Mouse (Mus musculus): ENCODE data around the gene Olfr1174-ps. TPM values are rescaled to one million over a fixed set of nuclear protein-coding genes. Genes with fewer than 3 reads are reported as not detected.

The Olfr1174-ps gene
- not detected in 2 replicates for polyA plus RNA-seq (2014; fragmentation: Nextera tagmentation; extraction: Ambion mirVana)

GRCm38 (mm10) chr2:88315035-88315434 is at the start of gene Olfr1174-ps:
Gene Olfr1174-ps, minus strand, starts transcription at chr2:88315135.
- ATAC-seq (ENCODE audit: low read depth): no peak

GRCm38 (mm10) chr2:88356304-88356703 is 41.4 kb upstream of the Olfr1174-ps start:
- H3K4me2 ChIP-seq (ENCODE audit: low read depth, low read length): no peak overlapping the region
- H3K27ac ChIP-seq (ENCODE audit: low read depth, low read length): no peak overlapping the region
- ATAC-seq (ENCODE audit: low read depth): peak; percentile 54
- no peaks in the 10 kb centered on the region for H3K27me3 ChIP-seq (ENCODE audit: control insufficient read depth, insufficient read depth, low read length)
- no peaks in the 10 kb centered on the region for H3K36me3 ChIP-seq (ENCODE audit: control insufficient read depth, insufficient read depth, low read length)
- H3K9ac ChIP-seq (replicated peaks; ENCODE audit: low read depth, low read length): no peak overlapping the region
- under 1% methylated on average over 2 of the region's 2 CpGs for WGBS
- no peaks in the 10 kb centered on the region for H3K4me1 ChIP-seq (ENCODE audit: control insufficient read depth, insufficient read depth, low read length)
- no peak overlapping the region for H3K4me3 ChIP-seq (ENCODE audit: low read depth, low read length)
- H3K9me3 ChIP-seq (ENCODE audit: control insufficient read depth, low read length): no peaks in the 10 kb centered on the region

More at GRCm38 (mm10) chr2:88315035-88315434, at the start of gene Olfr1174-ps:
- H3K4me3 ChIP-seq (ENCODE audit: low read depth, low read length): no peak within 1 kb of the TSS
- H3K9ac ChIP-seq (replicated peaks; ENCODE audit: low read depth, low read length): no peak within 1 kb of the TSS
- WGBS: 94% methylated on average over 4 of the region's 4 CpGs
- H3K4me1 ChIP-seq (ENCODE audit: control insufficient read depth, insufficient read depth, low read length): no peaks in the 10 kb centered on the region
- H3K27me3 ChIP-seq (ENCODE audit: control insufficient read depth, insufficient read depth, low read length): no peaks in the 10 kb centered on the region
- H3K27ac ChIP-seq (ENCODE audit: low read depth, low read length): no peak within 1 kb of the TSS
- no peaks in the 10 kb centered on the region for H3K36me3 ChIP-seq (ENCODE audit: control insufficient read depth, insufficient read depth, low read length)
- H3K9me3 ChIP-seq (ENCODE audit: control insufficient read depth, low read length): no peaks in the 10 kb centered on the region
- H3K4me2 ChIP-seq (ENCODE audit: low read depth, low read length): no peak within 1 kb of the TSS

GRCm38 (mm10) chr2:88346392-88346791 is 31.5 kb upstream of the Olfr1174-ps start, which contains the start of gene Olfr1177-ps:
Gene Olfr1177-ps, minus strand, starts transcription at chr2:88346492.
- H3K27ac ChIP-seq (ENCODE audit: low read depth, low read length): no peak within 1 kb of the TSS
- no peak within 1 kb of the TSS for H3K4me3 ChIP-seq (ENCODE audit: low read depth, low read length)
- 91% methylated on average over 1 of the region's 1 CpGs for WGBS
- no peak within 1 kb of the TSS for H3K4me2 ChIP-seq (ENCODE audit: low read depth, low read length)
- H3K36me3 ChIP-seq (ENCODE audit: control insufficient read depth, insufficient read depth, low read length): no peaks in the 10 kb centered on the region
- no peaks in the 10 kb centered on the region for H3K4me1 ChIP-seq (ENCODE audit: control insufficient read depth, insufficient read depth, low read length)
- no peaks in the 10 kb centered on the region for H3K27me3 ChIP-seq (ENCODE audit: control insufficient read depth, insufficient read depth, low read length)
- ATAC-seq (ENCODE audit: low read depth): no peak
- no peak within 1 kb of the TSS for H3K9ac ChIP-seq (replicated peaks; ENCODE audit: low read depth, low read length)
- H3K9me3 ChIP-seq (ENCODE audit: control insufficient read depth, low read length): no peaks in the 10 kb centered on the region

GRCm38 (mm10) chr2:88336421-88336820 is 21.5 kb upstream of the Olfr1174-ps start, which contains the start of gene Olfr1176:
Gene Olfr1176, plus strand, starts transcription at chr2:88336721.
- H3K4me1 ChIP-seq (ENCODE audit: control insufficient read depth, insufficient read depth, low read length): no peaks in the 10 kb centered on the region
- H3K9ac ChIP-seq (replicated peaks; ENCODE audit: low read depth, low read length): no peak within 1 kb of the TSS
- H3K27me3 ChIP-seq (ENCODE audit: control insufficient read depth, insufficient read depth, low read length): no peaks in the 10 kb centered on the region
- H3K9me3 ChIP-seq (ENCODE audit: control insufficient read depth, low read length): no peaks in the 10 kb centered on the region
- H3K4me3 ChIP-seq (ENCODE audit: low read depth, low read length): no peak within 1 kb of the TSS
- no peak within 1 kb of the TSS for H3K4me2 ChIP-seq (ENCODE audit: low read depth, low read length)
- 67% methylated on average over 1 of the region's 1 CpGs for WGBS
- ATAC-seq (ENCODE audit: low read depth): no peak
- H3K36me3 ChIP-seq (ENCODE audit: control insufficient read depth, insufficient read depth, low read length): no peaks in the 10 kb centered on the region
- H3K27ac ChIP-seq (ENCODE audit: low read depth, low read length): no peak within 1 kb of the TSS

GRCm38 (mm10) chr2:88327115-88327514 is 12.2 kb upstream of the Olfr1174-ps start, which contains the start of gene Olfr1175-ps:
Gene Olfr1175-ps, minus strand, starts transcription at chr2:88327215.
- no peak for ATAC-seq (ENCODE audit: low read depth)
- no peaks in the 10 kb centered on the region for H3K9me3 ChIP-seq (ENCODE audit: control insufficient read depth, low read length)
- no peaks in the 10 kb centered on the region for H3K36me3 ChIP-seq (ENCODE audit: control insufficient read depth, insufficient read depth, low read length)
- no peaks in the 10 kb centered on the region for H3K27me3 ChIP-seq (ENCODE audit: control insufficient read depth, insufficient read depth, low read length)
- no peaks in the 10 kb centered on the region for H3K4me1 ChIP-seq (ENCODE audit: control insufficient read depth, insufficient read depth, low read length)
- H3K4me2 ChIP-seq (ENCODE audit: low read depth, low read length): no peak within 1 kb of the TSS
- no peak within 1 kb of the TSS for H3K27ac ChIP-seq (ENCODE audit: low read depth, low read length)
- WGBS: 89% methylated on average over 2 of the region's 2 CpGs
- H3K9ac ChIP-seq (replicated peaks; ENCODE audit: low read depth, low read length): no peak within 1 kb of the TSS
- H3K4me3 ChIP-seq (ENCODE audit: low read depth, low read length): no peak within 1 kb of the TSS

GRCm38 (mm10) chr2:88279775-88280174 is 35.2 kb downstream of the Olfr1174-ps start, which contains the start of gene Olfr1173:
Gene Olfr1173, minus strand, starts transcription at chr2:88279875.
- H3K36me3 ChIP-seq (ENCODE audit: control insufficient read depth, insufficient read depth, low read length): no peaks in the 10 kb centered on the region
- no peak within 1 kb of the TSS for H3K27ac ChIP-seq (ENCODE audit: low read depth, low read length)
- no peak within 1 kb of the TSS for H3K9ac ChIP-seq (replicated peaks; ENCODE audit: low read depth, low read length)
- H3K4me1 ChIP-seq (ENCODE audit: control insufficient read depth, insufficient read depth, low read length): no peaks in the 10 kb centered on the region
- no peak for ATAC-seq (ENCODE audit: low read depth)
- H3K27me3 ChIP-seq (ENCODE audit: control insufficient read depth, insufficient read depth, low read length): no peaks in the 10 kb centered on the region
- H3K4me3 ChIP-seq (ENCODE audit: low read depth, low read length): no peak within 1 kb of the TSS
- no peaks in the 10 kb centered on the region for H3K9me3 ChIP-seq (ENCODE audit: control insufficient read depth, low read length)
- no peak within 1 kb of the TSS for H3K4me2 ChIP-seq (ENCODE audit: low read depth, low read length)

Other genes with a start within 250 kb of the Olfr1174-ps start
- gene Olfr1163, start 243.3 kb downstream of the Olfr1174-ps start, polyA plus RNA-seq (2014; fragmentation: Nextera tagmentation; extraction: Ambion mirVana): not detected in 2 replicates
- not detected in 2 replicates for gene Olfr1164, start 221.2 kb downstream of the Olfr1174-ps start, polyA plus RNA-seq (2014; fragmentation: Nextera tagmentation; extraction: Ambion mirVana)
- not detected in 2 replicates for gene Olfr1166, start 186.9 kb downstream of the Olfr1174-ps start, polyA plus RNA-seq (2014; fragmentation: Nextera tagmentation; extraction: Ambion mirVana)
- not detected in 2 replicates for gene Olfr1167, start 159.9 kb downstream of the Olfr1174-ps start, polyA plus RNA-seq (2014; fragmentation: Nextera tagmentation; extraction: Ambion mirVana)
- gene Olfr1168, start 133.3 kb downstream of the Olfr1174-ps start, polyA plus RNA-seq (2014; fragmentation: Nextera tagmentation; extraction: Ambion mirVana): not detected in 2 replicates
- gene Olfr1170, start 86.8 kb downstream of the Olfr1174-ps start, polyA plus RNA-seq (2014; fragmentation: Nextera tagmentation; extraction: Ambion mirVana): not detected in 2 replicates
- gene Olfr1173, start 35.3 kb downstream of the Olfr1174-ps start, polyA plus RNA-seq (2014; fragmentation: Nextera tagmentation; extraction: Ambion mirVana): not detected in 2 replicates
- not detected in 2 replicates for gene Olfr1175-ps, start 12.1 kb upstream of the Olfr1174-ps start, polyA plus RNA-seq (2014; fragmentation: Nextera tagmentation; extraction: Ambion mirVana)
- gene Olfr1176, start 21.6 kb upstream of the Olfr1174-ps start, polyA plus RNA-seq (2014; fragmentation: Nextera tagmentation; extraction: Ambion mirVana): not detected in 2 replicates
- gene Olfr1177-ps, start 31.4 kb upstream of the Olfr1174-ps start, polyA plus RNA-seq (2014; fragmentation: Nextera tagmentation; extraction: Ambion mirVana): not detected in 2 replicates
- not detected in 2 replicates for gene Olfr1178, start 71.9 kb upstream of the Olfr1174-ps start, polyA plus RNA-seq (2014; fragmentation: Nextera tagmentation; extraction: Ambion mirVana)
- gene Olfr1179, start 91.3 kb upstream of the Olfr1174-ps start, polyA plus RNA-seq (2014; fragmentation: Nextera tagmentation; extraction: Ambion mirVana): not detected in 2 replicates
- not detected in 2 replicates for gene Olfr1180, start 104.0 kb upstream of the Olfr1174-ps start, polyA plus RNA-seq (2014; fragmentation: Nextera tagmentation; extraction: Ambion mirVana)
- gene Olfr1181, start 111.0 kb upstream of the Olfr1174-ps start, polyA plus RNA-seq (2014; fragmentation: Nextera tagmentation; extraction: Ambion mirVana): not detected in 2 replicates
- not detected in 2 replicates for gene Gm13757, start 134.0 kb upstream of the Olfr1174-ps start, polyA plus RNA-seq (2014; fragmentation: Nextera tagmentation; extraction: Ambion mirVana)
- gene Olfr1183, start 139.7 kb upstream of the Olfr1174-ps start, polyA plus RNA-seq (2014; fragmentation: Nextera tagmentation; extraction: Ambion mirVana): not detected in 2 replicates
- gene Olfr1184, start 168.5 kb upstream of the Olfr1174-ps start, polyA plus RNA-seq (2014; fragmentation: Nextera tagmentation; extraction: Ambion mirVana): not detected in 2 replicates
- not detected in 2 replicates for gene Olfr1185-ps1, start 178.2 kb upstream of the Olfr1174-ps start, polyA plus RNA-seq (2014; fragmentation: Nextera tagmentation; extraction: Ambion mirVana)
- not detected in 2 replicates for gene Olfr1186, start 203.4 kb upstream of the Olfr1174-ps start, polyA plus RNA-seq (2014; fragmentation: Nextera tagmentation; extraction: Ambion mirVana)
- not detected in 2 replicates for gene Olfr1188, start 241.8 kb upstream of the Olfr1174-ps start, polyA plus RNA-seq (2014; fragmentation: Nextera tagmentation; extraction: Ambion mirVana)